Mouse (Mus musculus) megakaryocyte progenitor cell, adult 5-6 weeks (primary cell): ENCODE measurements around the gene Manbal. TPM values are rescaled to one million over a fixed set of nuclear protein-coding genes. Genes with fewer than 3 reads are reported as not detected.

Source experiments
- ATAC-seq: replicated peaks from 2 replicates; pipeline ENCODE4 v1.8.0; 2016; ENCODE audit warnings: mild to moderate bottlenecking, moderate TSS enrichment, inconsistent platforms; ENCODE audit not compliant: poor library complexity
- total RNA-seq, 2 experiments: library from RNA; stranded (forward) in 1 of 2; stranded (reverse) in 1 of 2; fragments of 157-497, 149-512 nt in 1 of 2; fragments of 200-1000 nt in 1 of 2; gene quantifications; 2 replicates each; pipeline versions ENCODE4 v1.2.3 to v1.2.4; 2015 to 2017

The Manbal gene
- total RNA-seq, 2 experiments from 2014 or later: 7.5 to 14.2 TPM

- no peak for ATAC-seq
These were observed 42.6 kb downstream of the Manbal start for GRCm38 (mm10) chr2:157409793-157410533.

GRCm38 (mm10) chr2:157411151-157411693 is 43.8 kb downstream of the Manbal start:
- ATAC-seq: no peak

- ATAC-seq: no peak
These were observed 45.1 kb downstream of the Manbal start for GRCm38 (mm10) chr2:157412497-157412896.

GRCm38 (mm10) chr2:157417229-157417628 is 49.8 kb downstream of the Manbal start:
- ATAC-seq: no peak

- no peak for ATAC-seq
These were observed 50.8 kb downstream of the Manbal start, which contains the start of gene Src for GRCm38 (mm10) chr2:157418206-157418605. Gene Src (plus strand): TSS chr2:157418444.

- ATAC-seq: no peak
These were observed 51.2 kb downstream of the Manbal start for GRCm38 (mm10) chr2:157418609-157419071.

GRCm38 (mm10) chr2:157419506-157419905 is 52.1 kb downstream of the Manbal start:
- ATAC-seq: no peak

GRCm38 (mm10) chr2:157420404-157420803 is 53.0 kb downstream of the Manbal start:
- no peak for ATAC-seq

GRCm38 (mm10) chr2:157422062-157422655 is 54.8 kb downstream of the Manbal start:
- ATAC-seq: no peak

- ATAC-seq: no peak
These were observed 55.7 kb downstream of the Manbal start for GRCm38 (mm10) chr2:157422854-157423705.

GRCm38 (mm10) chr2:157423706-157424125 is 56.3 kb downstream of the Manbal start:
- no peak for ATAC-seq

GRCm38 (mm10) chr2:157424126-157424903 is 56.9 kb downstream of the Manbal start:
- 0 out of 2 replicates have a peak, but pooled peaks have one; percentile 18 for ATAC-seq

GRCm38 (mm10) chr2:157424904-157425642 is 57.7 kb downstream of the Manbal start:
- ATAC-seq: no peak

- ATAC-seq: no peak
These were observed 58.2 kb downstream of the Manbal start for GRCm38 (mm10) chr2:157425643-157425988.

GRCm38 (mm10) chr2:157426171-157426570 is 58.8 kb downstream of the Manbal start:
- ATAC-seq: no peak

GRCm38 (mm10) chr2:157427164-157427563 is 59.8 kb downstream of the Manbal start:
- no peak for ATAC-seq

GRCm38 (mm10) chr2:157428351-157429139 is 61.2 kb downstream of the Manbal start:
- ATAC-seq: peak; percentile 33

- ATAC-seq: peak; percentile 19; the same call in 1 of the 2 replicates
These were observed 62.3 kb downstream of the Manbal start for GRCm38 (mm10) chr2:157429735-157430134.
